Mouse (Mus musculus): ENCODE measurements around the gene Vgll3. TPM values are rescaled to one million over a fixed set of nuclear protein-coding genes. Genes with fewer than 3 reads are reported as not detected.

Gene Vgll3
- polyA plus RNA-seq (2017; shearing (Covaris generic)) = not detected

DNA sequence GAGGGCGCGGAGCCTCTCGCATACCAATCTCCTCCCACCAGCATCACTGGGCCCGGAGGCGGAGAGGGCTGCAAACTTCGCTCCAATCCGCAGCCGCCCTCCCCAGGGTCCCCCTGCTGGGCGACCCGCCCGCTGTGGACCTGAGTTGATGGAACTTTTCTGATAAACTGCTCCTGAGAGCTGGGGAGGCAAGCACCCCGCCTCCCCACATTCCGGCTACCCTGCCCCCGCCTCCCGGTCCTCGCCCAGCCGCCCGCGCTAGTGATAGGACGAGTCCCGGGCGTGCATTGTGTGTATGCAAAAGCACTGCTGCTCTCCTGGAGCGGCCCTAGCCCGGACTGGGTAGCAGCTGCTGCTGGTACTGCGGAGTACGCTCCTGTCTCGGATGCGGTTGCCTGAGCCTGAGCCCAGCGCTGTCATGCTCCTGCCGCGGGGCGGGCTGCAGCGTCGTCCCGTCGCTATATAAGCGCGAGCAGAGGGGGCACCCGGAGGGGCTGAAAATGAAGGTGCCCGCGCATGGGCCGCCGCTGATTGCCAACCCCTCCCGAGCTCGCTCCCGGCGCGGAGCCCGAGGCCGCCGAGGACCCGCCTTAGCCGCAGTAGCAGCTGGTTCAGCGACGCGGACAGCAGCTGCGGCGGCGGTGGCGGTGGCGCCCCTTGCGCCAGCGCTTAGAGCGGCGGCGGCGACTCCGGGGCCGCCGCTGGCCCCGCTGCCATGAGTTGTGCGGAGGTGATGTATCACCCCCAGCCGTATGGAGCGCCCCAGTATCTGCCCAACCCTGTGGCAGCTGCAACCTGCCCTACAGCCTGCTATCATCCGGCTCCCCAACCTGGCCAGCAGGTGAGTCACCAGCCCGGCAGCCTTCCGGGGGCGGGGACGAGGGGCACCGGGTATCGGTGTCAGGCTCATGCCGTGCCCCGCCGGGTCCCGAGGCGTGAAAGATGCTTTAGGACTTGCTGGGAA, at the start of gene Vgll3:
Gene Vgll3 (plus strand): TSS at position 340 of the 964 bp plus-strand sequence.

Measured in inflammation-experienced regulatory T-cells (primary cell).